Mouse (Mus musculus) G1E (cell line): ENCODE measurements around the gene Acta2. TPM values are rescaled to one million over a fixed set of nuclear protein-coding genes. Genes with fewer than 3 reads are reported as not detected.

Experiments
- ATAC-seq: 2 replicates; pipeline ENCODE4 v1.8.0; 2016; ENCODE audit warnings: mild to moderate bottlenecking; ENCODE audit not compliant: insufficient number of reproducible peaks, poor library complexity, low FRiP score, severe bottlenecking; ENCODE audit errors: extremely low read depth
- DNase-seq: peaks from one replicate; pipeline ENCODE4 v3.0.0; 2012; ENCODE audit warnings: low spot score
- H3K27me3 ChIP-seq: 2 replicates; pipeline ENCODE4 v1.6.1; 2012; ENCODE audit warnings: mild to moderate bottlenecking, low read length, inconsistent platforms; ENCODE audit not compliant: insufficient read depth
- H3K36me3 ChIP-seq: replicated peaks from 2 replicates; pipeline ENCODE3; 2012; ENCODE audit warnings: mild to moderate bottlenecking, inconsistent platforms
- H3K4me1 ChIP-seq: 2 replicates; pipeline ENCODE4 v1.6.1; 2012; ENCODE audit warnings: low read depth, low read length, inconsistent platforms, mixed read lengths; ENCODE audit not compliant: insufficient read depth
- H3K4me3 ChIP-seq: 2 replicates; pipeline ENCODE4 v1.5.1; 2012; ENCODE audit warnings: low read depth, mild to moderate bottlenecking, inconsistent platforms, low read length, moderate library complexity, mixed read lengths
- H3K9me3 ChIP-seq: replicated peaks from 2 replicates; pipeline ENCODE4 v1.6.1; 2012; ENCODE audit warnings: inconsistent platforms
- CTCF ChIP-seq: IDR thresholded peaks from 2 replicates; pipeline ENCODE4 v1.5.1; 2012; ENCODE audit warnings: low read depth, low read length, inconsistent platforms, mixed read lengths
- GATA1 ChIP-seq: IDR thresholded peaks from 2 replicates; pipeline ENCODE4 v1.6.1; 2012; ENCODE audit warnings: borderline replicate concordance, low read length, inconsistent platforms, mixed read lengths
- GATA2 ChIP-seq: IDR thresholded peaks from 2 replicates; pipeline ENCODE4 v1.6.1; 2012; ENCODE audit warnings: low read depth, low read length, inconsistent platforms, borderline replicate concordance
- POLR2AphosphoS5 ChIP-seq: IDR thresholded peaks from 2 replicates; pipeline ENCODE4 v1.6.1; 2012; ENCODE audit warnings: low read depth, low read length, inconsistent platforms; ENCODE audit not compliant: insufficient replicate concordance
- TAL1 ChIP-seq: conservative IDR thresholded peaks from 2 replicates; pipeline ENCODE4 v1.6.1; 2012; ENCODE audit warnings: low read depth, low read length, inconsistent platforms, mixed read lengths
- polyA plus RNA-seq: library from polyadenylated mRNA; stranded (reverse); fragments of >175 nt; gene quantifications from 2 replicates; pipeline ENCODE4 v1.2.3, GENCODE M21; 2012
- total RNA-seq, 2 experiments: library from RNA; stranded (forward) in 1 of 2; stranded (reverse) in 1 of 2; fragments of 200-1000 nt in 1 of 2; fragments of >200 nt in 1 of 2; fragmentation: Nextera tagmentation in 1 of 2; gene quantifications; 2 replicates each; pipeline ENCODE4 v1.2.3; 2014 to 2017

The Acta2 gene
- total and polyA plus RNA-seq, 3 experiments: not detected

DNA sequence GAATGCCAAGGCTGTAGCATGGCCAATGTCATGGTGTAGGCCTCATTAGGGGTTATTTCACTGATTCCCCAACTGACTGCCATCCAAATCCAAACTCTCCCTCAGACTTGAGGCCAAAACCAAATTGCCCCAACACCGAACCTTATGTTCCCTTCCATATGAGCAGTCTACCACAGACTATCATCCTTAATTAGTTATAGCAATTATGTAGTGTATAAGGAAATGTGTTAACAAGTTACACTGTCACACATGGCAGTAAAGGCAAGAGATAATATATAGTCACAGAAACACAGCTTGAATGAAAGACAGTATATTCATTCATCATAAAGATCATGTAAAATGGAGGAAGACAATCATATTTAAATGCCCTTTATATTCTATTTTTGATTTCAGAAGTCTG is 17.7 kb upstream of the Acta2 start:
- Histone ChIP-seq H3K4me1 (no peaks in the 10 kb centered on the region), H3K36me3 (no peaks in the 10 kb centered on the region), H3K27me3 (no peaks in the 10 kb centered on the region), H3K4me3 (no peak overlapping the region), H3K9me3 (no peaks in the 10 kb centered on the region)
- TF ChIP-seq TAL1 (no peak), POLR2AphosphoS5 (no peak), GATA2 (no peak), CTCF (no peak), GATA1 (no peak)
- no peak for DNase-seq
- no peak for ATAC-seq

DNA sequence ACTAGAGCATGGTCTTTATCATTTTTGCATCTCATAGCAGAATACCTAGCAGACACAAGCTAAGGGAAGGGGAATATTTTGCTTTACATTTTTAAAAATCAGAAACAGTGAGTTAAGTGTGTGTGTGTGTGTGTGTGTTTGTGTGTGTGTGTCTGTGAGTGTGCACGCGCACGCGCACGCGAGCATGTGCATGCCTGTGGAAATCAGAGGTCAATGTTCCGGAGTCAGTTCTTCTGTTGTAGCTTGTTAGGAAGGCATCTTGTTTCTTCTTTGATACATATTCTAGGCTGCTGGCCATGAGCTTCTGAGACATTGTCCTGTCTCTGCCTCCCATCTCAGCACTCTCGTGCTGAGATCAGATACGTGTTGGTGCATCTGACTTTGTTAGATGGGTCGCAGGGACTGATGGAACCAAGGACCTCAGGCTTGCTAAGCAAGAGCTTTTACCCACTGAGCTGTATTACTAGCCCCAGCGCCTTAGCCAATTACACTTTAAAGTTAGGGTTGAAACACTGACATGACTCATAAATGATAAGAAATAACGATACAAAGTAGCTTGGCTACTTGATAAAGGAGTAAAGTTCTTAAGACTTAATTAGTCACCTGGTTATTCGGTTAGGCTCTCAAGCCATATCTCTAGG is 15.6 kb upstream of the Acta2 start:
- DNase-seq (no peak), ATAC-seq (no peak)
- no peaks in the 10 kb centered on the region for H3K36me3 ChIP-seq
- H3K27me3 ChIP-seq: no peaks in the 10 kb centered on the region
- H3K4me3 ChIP-seq: no peak overlapping the region
- H3K4me1 ChIP-seq: no peaks in the 10 kb centered on the region
- TF ChIP-seq TAL1: no peak
- no peak for TF ChIP-seq POLR2AphosphoS5
- no peak for TF ChIP-seq GATA2
- TF ChIP-seq GATA1: no peak
- no peak for TF ChIP-seq CTCF
- H3K9me3 ChIP-seq: no peaks in the 10 kb centered on the region

- no peaks in the 10 kb centered on the region for H3K4me1 ChIP-seq
- no peaks in the 10 kb centered on the region for H3K9me3 ChIP-seq
- ATAC-seq (no peak), DNase-seq (no peak)
- H3K4me3 ChIP-seq: no peak overlapping the region
- no peak for TF ChIP-seq POLR2AphosphoS5
- TF ChIP-seq CTCF: no peak
- TF ChIP-seq GATA2: no peak
- no peak for TF ChIP-seq TAL1
- no peak for TF ChIP-seq GATA1
- no peaks in the 10 kb centered on the region for H3K36me3 ChIP-seq
- H3K27me3 ChIP-seq: no peaks in the 10 kb centered on the region
Measured at GRCm38 (mm10) chr19:34270106-34270726, 14.8 kb upstream of the Acta2 start.

DNA sequence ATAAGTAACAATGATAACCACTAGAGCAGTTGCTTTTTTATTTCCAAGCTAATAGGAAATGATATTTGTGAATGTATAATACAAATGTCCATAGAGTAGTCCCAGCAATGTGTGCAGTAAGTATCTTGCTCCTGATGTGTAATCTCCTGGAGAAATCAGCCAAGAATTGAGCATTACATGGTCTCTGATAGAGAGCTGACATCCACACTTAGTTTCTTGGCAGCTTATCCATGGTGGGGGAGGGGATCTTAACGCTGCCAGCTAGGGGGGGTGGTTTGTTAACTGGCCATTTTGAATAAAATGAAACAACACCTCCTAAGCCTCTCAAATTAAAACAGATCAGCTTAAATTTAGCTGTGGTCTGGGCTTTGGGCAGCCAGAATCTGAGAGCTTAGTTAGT is 13.6 kb upstream of the Acta2 start:
- no peaks in the 10 kb centered on the region for H3K4me1 ChIP-seq
- TF ChIP-seq POLR2AphosphoS5 (no peak), GATA2 (no peak), GATA1 (no peak), CTCF (no peak), TAL1 (no peak)
- no peaks in the 10 kb centered on the region for H3K36me3 ChIP-seq
- H3K4me3 ChIP-seq: no peak overlapping the region
- no peaks in the 10 kb centered on the region for H3K27me3 ChIP-seq
- no peak for ATAC-seq
- no peaks in the 10 kb centered on the region for H3K9me3 ChIP-seq
- no peak for DNase-seq

GRCm38 (mm10) chr19:34265604-34266193 is 10.3 kb upstream of the Acta2 start:
- ATAC-seq (no peak), DNase-seq (no peak)
- no peaks in the 10 kb centered on the region for H3K27me3 ChIP-seq
- H3K36me3 ChIP-seq: no peaks in the 10 kb centered on the region
- no peaks in the 10 kb centered on the region for H3K4me1 ChIP-seq
- TF ChIP-seq GATA2: no peak
- no peak for TF ChIP-seq TAL1
- no peak for TF ChIP-seq CTCF
- no peak for TF ChIP-seq GATA1
- TF ChIP-seq POLR2AphosphoS5: no peak
- H3K4me3 ChIP-seq: no peak overlapping the region
- no peaks in the 10 kb centered on the region for H3K9me3 ChIP-seq

DNA sequence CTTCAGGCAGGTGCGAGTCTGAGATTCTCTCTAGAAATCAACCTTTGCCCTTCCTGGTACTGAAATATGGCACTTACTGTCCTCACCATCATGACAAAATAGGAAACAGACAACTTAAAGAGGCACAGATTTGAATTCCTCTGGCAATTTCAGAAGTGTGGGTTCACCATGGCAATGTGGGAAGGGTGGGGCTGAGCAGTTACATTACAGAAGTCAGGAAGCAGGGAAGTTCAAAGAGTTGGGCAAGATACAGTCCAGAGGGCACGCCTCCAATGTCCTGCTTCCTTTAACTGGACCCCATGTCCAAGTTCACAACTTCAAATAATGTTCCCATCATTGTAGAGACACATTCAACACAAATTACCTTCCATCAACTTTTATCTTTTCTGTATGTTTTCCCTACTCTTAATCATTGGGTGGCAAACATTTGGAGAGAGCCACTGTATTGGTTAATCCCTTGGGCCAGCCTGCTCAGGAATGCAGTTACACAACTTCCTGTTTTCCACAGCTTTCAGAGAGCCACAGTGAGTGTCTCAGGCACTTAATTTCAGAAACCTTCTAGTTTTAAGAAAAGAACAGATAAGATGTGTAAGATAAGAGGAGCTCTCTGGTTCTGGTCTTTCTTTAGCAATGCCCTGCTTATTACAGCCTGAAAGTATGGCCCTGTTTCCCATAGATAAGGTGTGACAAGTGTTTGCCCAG is 7.0 kb upstream of the Acta2 start:
- no peak for ATAC-seq
- TF ChIP-seq CTCF: no peak
- TF ChIP-seq POLR2AphosphoS5: no peak
- TF ChIP-seq GATA1: no peak
- no peak for TF ChIP-seq GATA2
- TF ChIP-seq TAL1: no peak
- no peak overlapping the region for H3K4me3 ChIP-seq
- no peaks in the 10 kb centered on the region for H3K27me3 ChIP-seq
- H3K9me3 ChIP-seq: no peaks in the 10 kb centered on the region
- no peaks in the 10 kb centered on the region for H3K36me3 ChIP-seq
- no peak for DNase-seq
- H3K4me1 ChIP-seq: no peaks in the 10 kb centered on the region
